Mouse (Mus musculus) myocyte (in vitro differentiated cells): ENCODE measurements at regions not wholly inside any gene's neighbourhood (a gene's known extent, or its start where the extent isn't known, plus 50 kb on each side); places are given as distances from the start of the nearest gene placed in this dataset.
A peak's percentile ranks its signal among the peaks of the same experiment; 100 is the strongest.

ENCODE experiments used
- CEBPB ChIP-seq: IDR thresholded peaks from 2 replicates; pipeline ENCODE4 v1.6.1; 2011; ENCODE audit warnings: mild to moderate bottlenecking, moderate library complexity; ENCODE audit not compliant: poor library complexity, insufficient read depth, severe bottlenecking
- E2F4 ChIP-seq: IDR thresholded peaks from one replicate; pipeline ENCODE4 v1.6.1; 2011; ENCODE audit warnings: mild to moderate bottlenecking, control low read depth, moderate library complexity; ENCODE audit not compliant: insufficient read depth
- MAX ChIP-seq: IDR thresholded peaks from one replicate; pipeline ENCODE4 v1.6.1; 2011; ENCODE audit warnings: low read depth, mild to moderate bottlenecking, control low read depth
- MYOD1 ChIP-seq, 3 experiments: IDR thresholded peaks; one replicate each; pipeline ENCODE4 v1.6.1; 2011; ENCODE audit warnings: control low read depth in 2 of 3, low read depth in 2 of 3, mild to moderate bottlenecking in 2 of 3, moderate library complexity in 1 of 3; ENCODE audit not compliant: insufficient read length in 2 of 3, control insufficient read depth in 1 of 3
- POLR2A ChIP-seq: IDR thresholded peaks from one replicate; pipeline ENCODE4 v1.6.1; 2011; ENCODE audit warnings: low read depth, mild to moderate bottlenecking, control low read depth, moderate library complexity; ENCODE audit not compliant: insufficient read length
- POLR2AphosphoS2 ChIP-seq: IDR thresholded peaks from one replicate; pipeline ENCODE4 v1.6.1; 2011; ENCODE audit warnings: low read depth, control low read depth; ENCODE audit not compliant: insufficient read length
- USF1 ChIP-seq: IDR thresholded peaks from one replicate; pipeline ENCODE4 v1.6.1; 2011; ENCODE audit warnings: low read depth, mild to moderate bottlenecking, control low read depth, moderate library complexity

- TF ChIP-seq E2F4 (no peak), POLR2A (no peak), MAX (no peak), MYOD1 (IDR thresholded peaks at IDR 0.05; ENCODE audit: control insufficient read depth in 1 of 3, insufficient read length in 2 of 3, low read depth in 2 of 3) (peak in 1 of 3 experiments; percentile 24), USF1 (no peak), CEBPB (no peak), POLR2AphosphoS2 (no peak)
These were observed 80.9 kb upstream of the 1600014C23Rik start for GRCm38 (mm10) chr17:45814586-45814985.
